Comparison of ENCODE assay signal across 8 mouse cellular contexts in the genomic region with DNA sequence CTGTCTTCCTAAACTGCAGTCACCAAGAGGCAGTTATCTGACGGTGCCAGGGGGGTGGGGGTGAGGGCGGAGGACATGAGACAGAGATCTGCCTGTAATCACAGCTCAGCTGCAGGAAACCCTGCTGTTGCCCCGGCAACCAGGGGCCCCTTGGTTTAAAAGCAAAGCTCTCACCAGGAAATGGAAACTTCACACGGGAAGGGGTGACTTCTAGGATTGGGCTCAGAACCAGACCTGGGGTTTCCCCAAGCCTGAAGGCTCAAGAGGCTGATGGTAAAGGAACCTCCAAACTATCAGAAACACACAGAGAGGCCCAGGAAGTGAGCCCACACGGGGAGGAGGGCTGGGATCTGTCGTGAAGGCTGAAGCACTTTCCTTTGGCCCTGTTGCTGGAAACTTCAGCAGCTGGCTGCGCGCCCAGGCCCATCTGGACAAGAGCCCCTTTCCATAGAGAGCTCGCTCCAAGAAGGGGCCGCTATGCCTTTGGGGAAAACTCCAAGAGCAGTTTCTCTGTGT. TPM values are rescaled to one million over a fixed set of nuclear protein-coding genes. Genes with fewer than 3 reads are reported as not detected.
DNase-seq lines count a peak whose midpoint lies in the region; TF ChIP-seq lines count a peak whose summit lies in the region.

No protein-coding gene starts in this region.

- no peaks in the 10 kb centered on the region for H3K9me3 ChIP-seq in CH12.LX (replicated peaks; ENCODE audit: low read length)
- no peaks in the 10 kb centered on the region for H3K9me3 ChIP-seq in hindbrain, embryonic 10.5 days

- peak; percentile 89 for TF ChIP-seq EP300 in CH12.LX (IDR thresholded peaks at IDR 0.05; ENCODE audit: low read length)

- H3K4me3 ChIP-seq in CH12.LX (replicated peaks in 1 of 3; ENCODE audit: low read depth in 2 of 3, low read length in 2 of 3, poor library complexity in 1 of 3): peak overlapping the region in 1 of 3 experiments; percentile 31
- peak overlapping the region; percentile 35 for H3K4me3 ChIP-seq in hindbrain, embryonic 10.5 days

- TF ChIP-seq CTCF in CH12.LX (conservative IDR thresholded peaks at IDR 0.05 in 1 of 2, IDR thresholded peaks at IDR 0.05 in 1 of 2; ENCODE audit: low read depth in 2 of 2, low read length in 2 of 2): no peak

- H3K27ac ChIP-seq in CH12.LX (ENCODE audit: insufficient read depth, low read depth): peak overlapping the region; percentile 89
- peak overlapping the region; percentile 91 for H3K27ac ChIP-seq in hindbrain, embryonic 10.5 days

- H3K4me2 ChIP-seq in CH12.LX (ENCODE audit: insufficient read depth, low read depth, poor library complexity, severe bottlenecking): peak overlapping the region; percentile 77

- WGBS in hindbrain, embryonic 10.5 days: 21% methylated on average over 10 of the region's 10 CpGs

- peak; percentile 64 for TF ChIP-seq POLR2A in CH12.LX (IDR thresholded peaks at IDR 0.05; ENCODE audit: low read depth, low read length)

- peaks cover 8% of the 10 kb centered on the region for H3K79me2 ChIP-seq in CH12.LX (replicated peaks; ENCODE audit: control insufficient read depth, extremely low read depth, insufficient read depth, poor library complexity, severe bottlenecking)

- TF ChIP-seq RAD21 in CH12.LX (IDR thresholded peaks at IDR 0.05; ENCODE audit: low read depth, low read length): no peak; the same call in none of the 2 replicates

- dilution Hi-C loops in CH12.LX (cut with MboI; ENCODE audit: extremely low pct_ligation_motif_present, extremely low pct_unique_long_range_greater_than_20kb, low sequenced_read_pairs): no loop called here

- peaks cover 39 to 98% of the 10 kb centered on the region in 2 experiments for H3K4me1 ChIP-seq in CH12.LX (ENCODE audit: control insufficient read depth in 1 of 2, insufficient read depth in 2 of 2)
- peaks cover 76% of the 10 kb centered on the region for H3K4me1 ChIP-seq in hindbrain, embryonic 10.5 days (replicated peaks)

- H3K27me3 ChIP-seq in CH12.LX (replicated peaks): no peaks in the 10 kb centered on the region
- H3K27me3 ChIP-seq in hindbrain, embryonic 10.5 days (ENCODE audit: insufficient read depth, poor library complexity, severe bottlenecking): no peaks in the 10 kb centered on the region

- peak overlapping the region; percentile 44 for H3K9ac ChIP-seq in CH12.LX (ENCODE audit: insufficient read depth, low read depth)

- DNase-seq in CH12.LX (ENCODE audit: extremely low read depth): peak; percentile 100
- DNase-seq in c-Kit-positive CD71-negative TER-119-negative erythroid progenitor cells, embryonic 14.5 days (ENCODE audit: low read depth): peak; percentile 77
- peak; percentile 45 to 72 for DNase-seq in frontal cortex, adult 2 months (ENCODE audit: extremely low spot score in 1 of 2, low spot score in 1 of 2)
- peak; percentile 81 for DNase-seq in hindbrain, embryonic 10.5 days (ENCODE audit: low spot score)
- DNase-seq in layer of hippocampus, postnatal 14 days (ENCODE audit: low spot score in 2 of 2): peak; percentile 71 to 86
- peak; percentile 94 for DNase-seq in lung, postnatal 36 days
- DNase-seq in retina, embryonic 14.5 days (ENCODE audit: low spot score): peak; percentile 74
- DNase-seq in thymus, postnatal 25 days: peak; percentile 92

- H3K36me3 ChIP-seq in CH12.LX (replicated peaks in 1 of 2; ENCODE audit: control insufficient read depth in 1 of 2, insufficient read depth in 1 of 2, low read length in 1 of 2): peaks cover 17 to 48% of the 10 kb centered on the region in 2 experiments
- H3K36me3 ChIP-seq in hindbrain, embryonic 10.5 days: 0 out of 2 replicates have a peak, but pooled peaks cover 2% of the 10 kb centered on the region

- in situ Hi-C loops in CH12.LX (cut with MboI; ENCODE audit: low pct_ligation_motif_present, low pct_unique_long_range_greater_than_20kb, low sequenced_read_pairs): no loop called here

TF ChIP-seq in CH12.LX, 34 proteins besides CTCF, POLR2A, EP300 and RAD21:
- no peak; the same call in none of the 2 replicates for TF ChIP-seq JUN (IDR thresholded peaks at IDR 0.05; ENCODE audit: insufficient read depth, low read depth, low read length)
- TF ChIP-seq ZNF384 (IDR thresholded peaks at IDR 0.05; ENCODE audit: low read depth, low read length): no peak
- no peak; the same call in 1 of the 2 replicates for TF ChIP-seq JUND (conservative IDR thresholded peaks at IDR 0.05; ENCODE audit: low read depth, low read length)
- no peak for TF ChIP-seq CHD1 (IDR thresholded peaks at IDR 0.05; ENCODE audit: low read depth, low read length)
- TF ChIP-seq USF2 (conservative IDR thresholded peaks at IDR 0.05; ENCODE audit: low read depth, low read length): no peak
- no peak for TF ChIP-seq PAX5 (IDR thresholded peaks at IDR 0.05; ENCODE audit: low read length)
- peak; percentile 92 for TF ChIP-seq ELF1 (IDR thresholded peaks at IDR 0.05; ENCODE audit: low read depth, low read length)
- 0 out of 2 replicates have a peak, but pooled peaks have one; percentile 26 for TF ChIP-seq SMC3 (IDR thresholded peaks at IDR 0.05; ENCODE audit: low read depth, low read length)
- TF ChIP-seq CHD2 (IDR thresholded peaks at IDR 0.05; ENCODE audit: low read length): peak; percentile 88
- TF ChIP-seq MAZ (IDR thresholded peaks at IDR 0.05; ENCODE audit: low read depth, low read length): peak; percentile 99
- TF ChIP-seq USF1 (IDR thresholded peaks at IDR 0.05; ENCODE audit: low read depth, low read length): no peak
- TF ChIP-seq NRF1 (IDR thresholded peaks at IDR 0.05; ENCODE audit: low read depth, low read length): 0 out of 2 replicates have a peak, but pooled peaks have one; percentile 11
- peak; percentile 95 for TF ChIP-seq TCF12 (IDR thresholded peaks at IDR 0.05; ENCODE audit: low read depth, low read length)
- peak; percentile 43 for TF ChIP-seq MAX (IDR thresholded peaks at IDR 0.05; ENCODE audit: low read length)
- no peak for TF ChIP-seq ZMIZ1 (IDR thresholded peaks at IDR 0.05; ENCODE audit: low read depth, low read length)
- no peak; the same call in 1 of the 2 replicates for TF ChIP-seq MYC (IDR thresholded peaks at IDR 0.05; ENCODE audit: low read depth, low read length)
- TF ChIP-seq MXI1 (IDR thresholded peaks at IDR 0.05; ENCODE audit: low read depth, low read length): peak; percentile 99
- no peak for TF ChIP-seq POLR2AphosphoS2 (IDR thresholded peaks at IDR 0.05; ENCODE audit: low read depth, low read length)
- TF ChIP-seq KAT2A (IDR thresholded peaks at IDR 0.05; ENCODE audit: insufficient replicate concordance, low read length): no peak
- 0 out of 2 replicates have a peak, but pooled peaks have one; percentile 19 for TF ChIP-seq NELFE (IDR thresholded peaks at IDR 0.05; ENCODE audit: low read depth, low read length)
- peak; percentile 94 for TF ChIP-seq BHLHE40 (IDR thresholded peaks at IDR 0.05; ENCODE audit: low read depth, low read length)
- TF ChIP-seq HCFC1 (IDR thresholded peaks at IDR 0.05; ENCODE audit: low read depth, low read length): peak; percentile 44; the same call in 1 of the 2 replicates
- no peak for TF ChIP-seq E2F4 (IDR thresholded peaks at IDR 0.05; ENCODE audit: insufficient replicate concordance, low read depth, low read length)
- TF ChIP-seq ZKSCAN1 (IDR thresholded peaks at IDR 0.05; ENCODE audit: borderline replicate concordance, low read depth, low read length): no peak
- no peak for TF ChIP-seq MAFK (IDR thresholded peaks at IDR 0.05; ENCODE audit: insufficient replicate concordance, low read length)
- TF ChIP-seq IRF4 (IDR thresholded peaks at IDR 0.05; ENCODE audit: low read depth, low read length): peak; percentile 92
- TF ChIP-seq ETS1 (conservative IDR thresholded peaks at IDR 0.05; ENCODE audit: low read depth, low read length): peak; percentile 100
- peak; percentile 66 for TF ChIP-seq RCOR1 (conservative IDR thresholded peaks at IDR 0.05; ENCODE audit: low read depth, low read length)
- TF ChIP-seq MEF2A (IDR thresholded peaks at IDR 0.05; ENCODE audit: borderline replicate concordance, low read depth, low read length): peak; percentile 95
- no peak for TF ChIP-seq GABPA (IDR thresholded peaks at IDR 0.05; ENCODE audit: insufficient replicate concordance, low read depth, low read length)
- peak; percentile 75 for TF ChIP-seq TBP (conservative IDR thresholded peaks at IDR 0.05; ENCODE audit: low read depth, low read length)
- no peak for TF ChIP-seq ZC3H11A (IDR thresholded peaks at IDR 0.05; ENCODE audit: low read depth, low read length)
- peak; percentile 99 for TF ChIP-seq SIN3A (IDR thresholded peaks at IDR 0.05; ENCODE audit: low read length)
- TF ChIP-seq UBTF (IDR thresholded peaks at IDR 0.05; ENCODE audit: low read depth, low read length): 0 out of 2 replicates have a peak, but pooled peaks have one; percentile 58

RNA-seq across cellular contexts. Expression of a gene that starts 10.1 kb away (rescaled TPM):
- 163 and 168 TPM in 2 replicates for total RNA-seq in CH12.LX (2012; rRNA removed)
- 115 and 125 TPM in 2 replicates for total RNA-seq in CH12.LX (2014; rRNA removed)
- polyA plus RNA-seq in CH12.LX (2012; ENCODE audit: insufficient read length, low read depth): 162 and 163 TPM in 2 replicates
- 76.6 and 76.8 TPM in 2 replicates for polyA plus RNA-seq in frontal cortex, adult 2 months (2012; rRNA removed)
- 61.0 and 68.8 TPM in 2 replicates for polyA plus RNA-seq in hindbrain, embryonic 10.5 days (2016; fragmentation: Nextera tagmentation; extraction: Ambion mirVana)
- 10 to 100 TPM; 90.3 to 93.8 TPM for total RNA-seq in layer of hippocampus, postnatal 14 days (2021)

RNA-seq across cellular contexts. Expression of a gene that starts 54.8 kb away (rescaled TPM):
- total RNA-seq in CH12.LX (2012; rRNA removed) (4.3 and 4.4 TPM in 2 replicates), CH12.LX (2014; rRNA removed) (0.27 TPM in 1 of 2 replicates, not detected in the other)
- polyA plus RNA-seq in CH12.LX (2012; ENCODE audit: insufficient read length, low read depth): 0.23 and 0.61 TPM in 2 replicates
- 0.94 and 1.2 TPM in 2 replicates for polyA plus RNA-seq in frontal cortex, adult 2 months (2012; rRNA removed)
- polyA plus RNA-seq in hindbrain, embryonic 10.5 days (2016; fragmentation: Nextera tagmentation; extraction: Ambion mirVana): 0.25 and 0.56 TPM in 2 replicates
- total RNA-seq in layer of hippocampus, postnatal 14 days (2021): not detected
